Mouse (Mus musculus) adrenal gland, postnatal 36 days (tissue): Measurements from ENCODE around the gene Ces1e. TPM values are rescaled to one million over a fixed set of nuclear protein-coding genes. Genes with fewer than 3 reads are reported as not detected.
"Not testable (repeated sequence)": the region's sequence is repeated elsewhere in the genome, so short reads cannot be mapped to it uniquely, and the experiment has no call there.

Experiments used
- DNase-seq, 2 experiments: peaks; one replicate each; pipeline ENCODE4 v3.0.0; 2021; ENCODE audit warnings: mixed read lengths in 1 of 2
- long read RNA-seq, 2 experiments: library from polyadenylated mRNA; stranded (forward); transcript quantifications; one replicate each; pipeline ENCODE4 v2.0.0; 2021; ENCODE audit warnings: borderline sequencing depth in 2 of 2
- total RNA-seq, 2 experiments: library from RNA; stranded (reverse); gene quantifications; 2 replicates each; pipeline ENCODE4 v1.2.3; 2021

Ces1e gene
- total RNA-seq: not detected
- long read RNA-seq, experiment 1: 0 reads
- long read RNA-seq, experiment 2: 0 reads

DNA sequence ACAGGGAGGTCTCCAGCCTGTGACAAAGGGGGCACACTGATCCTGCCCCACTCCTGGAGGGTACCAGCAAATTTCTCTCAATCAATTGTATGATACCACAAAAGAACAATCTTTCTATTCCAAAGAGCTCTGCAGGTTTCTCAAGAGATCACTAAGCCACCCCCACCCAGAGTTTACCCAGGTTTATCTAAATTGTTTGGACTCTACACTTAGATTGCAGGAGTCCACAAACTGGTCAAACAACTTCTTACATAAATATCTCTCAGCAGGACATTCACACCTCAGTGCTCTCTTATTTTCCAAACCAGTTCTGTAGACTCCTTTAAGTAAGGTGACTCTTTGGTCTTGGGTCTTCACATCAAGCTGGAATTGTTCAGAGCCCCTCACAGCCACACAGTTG lies at the start of gene Ces1e:
Gene Ces1e (minus strand): TSS at position 174 of the 400 bp plus-strand sequence.
- DNase-seq: no peak

DNA sequence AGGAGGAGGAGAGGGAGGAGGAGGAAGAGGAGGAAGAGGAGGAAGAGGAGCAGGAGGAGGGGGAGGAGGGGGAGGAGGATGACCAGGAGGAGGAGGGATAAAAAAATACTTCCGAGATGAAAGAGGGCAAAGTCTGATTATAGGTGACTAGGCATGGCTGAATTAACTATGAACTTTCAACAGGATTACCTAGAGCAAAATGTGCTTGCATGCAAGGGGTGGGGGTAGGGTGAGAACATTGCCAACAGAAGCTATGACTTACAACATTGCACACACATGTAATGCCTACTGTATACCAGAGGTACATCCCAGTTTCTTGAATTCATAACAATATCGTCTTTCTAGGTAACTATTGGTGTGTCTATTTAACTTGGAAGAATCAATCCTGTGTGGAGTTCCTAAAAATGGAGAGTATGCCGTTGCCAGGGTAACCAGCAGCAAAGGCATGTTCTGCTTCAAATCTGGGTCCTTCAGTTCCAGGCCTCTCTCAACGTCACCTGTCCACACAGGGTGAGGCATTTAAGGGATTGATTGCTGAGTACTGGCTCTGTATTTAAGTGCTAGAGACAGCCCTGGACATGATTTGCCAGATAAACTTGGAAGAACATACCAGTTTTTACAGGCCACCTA lies 48.9 kb upstream of the Ces1e start:
- DNase-seq: no peak

DNA sequence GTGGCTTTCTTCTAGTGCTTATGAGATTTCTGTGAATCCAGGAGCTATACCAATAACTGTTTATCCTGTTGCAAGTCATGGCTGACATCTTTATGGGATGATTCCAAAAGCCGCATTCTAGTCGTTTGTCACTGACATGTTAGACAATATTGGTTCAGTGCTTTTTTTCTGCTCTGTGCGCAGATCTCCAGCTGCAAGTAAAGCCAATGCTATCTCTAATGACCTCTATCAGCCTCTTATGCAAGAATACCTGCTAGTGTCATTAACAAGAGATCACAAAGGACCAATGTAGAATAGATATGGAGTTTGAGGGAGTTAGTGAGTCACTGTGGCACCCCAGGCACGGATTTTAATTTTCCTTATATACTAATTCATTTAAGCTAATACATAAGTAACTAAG lies 45.2 kb upstream of the Ces1e start:
- DNase-seq: no peak

DNA sequence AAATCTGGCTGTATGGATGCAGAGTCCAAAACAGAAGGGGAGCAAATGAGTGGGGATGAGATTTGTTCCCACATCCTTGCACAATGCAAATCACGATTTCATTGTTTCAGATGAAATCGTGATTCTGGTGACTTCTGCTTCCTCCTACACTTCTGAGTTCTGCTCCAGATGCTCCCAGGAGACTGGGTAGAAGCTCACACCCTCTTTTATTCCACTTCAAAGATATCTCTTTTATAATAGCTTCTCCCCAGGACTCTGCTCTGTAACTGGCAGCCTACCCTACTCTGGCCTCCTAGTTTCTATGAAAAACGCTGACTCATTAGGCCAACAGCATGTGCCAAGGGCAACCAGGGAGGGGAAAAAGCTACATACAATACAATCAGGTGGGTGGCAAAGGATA lies 43.9 kb upstream of the Ces1e start:
- peak; percentile 18 to 52 for DNase-seq

DNA sequence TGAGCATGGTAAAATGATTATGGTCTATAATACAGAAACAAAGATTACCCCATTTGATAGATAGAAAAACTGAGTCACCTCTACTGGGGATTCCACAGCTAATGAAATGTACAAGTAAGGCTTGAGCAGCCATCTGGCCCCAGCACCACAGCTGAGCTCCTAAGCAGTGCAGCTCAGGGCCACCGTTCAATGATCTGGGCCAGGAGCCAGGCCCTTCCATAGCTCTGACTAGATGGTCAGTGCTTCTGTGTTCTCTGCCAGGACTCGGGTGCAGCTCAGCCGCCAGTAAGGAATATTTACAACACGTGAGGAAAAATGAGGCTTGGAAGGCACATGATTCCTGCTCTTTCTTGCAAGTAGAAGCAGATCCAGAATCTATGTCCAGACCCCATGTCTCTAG lies 43.3 kb upstream of the Ces1e start:
- DNase-seq: peak; percentile 76 to 85

DNA sequence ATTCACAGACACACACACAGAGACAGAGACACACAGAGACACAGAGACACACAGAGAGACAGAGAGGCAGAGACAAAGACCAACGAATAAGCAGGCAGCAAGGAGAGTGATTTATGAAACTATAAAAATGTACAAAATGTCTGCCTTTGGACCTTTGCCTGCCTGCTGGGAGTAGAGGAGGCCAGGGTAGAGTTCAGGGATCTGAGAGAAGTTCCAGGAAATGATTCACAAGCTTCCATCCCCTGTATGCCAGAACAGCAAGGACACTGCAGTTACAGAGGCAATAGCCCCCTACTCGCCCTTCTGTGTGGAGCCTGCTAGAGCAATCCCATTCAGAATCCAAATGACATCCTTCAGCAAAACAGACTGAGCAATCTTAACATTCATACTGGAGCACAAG lies 32.0 kb upstream of the Ces1e start:
- DNase-seq: no peak

DNA sequence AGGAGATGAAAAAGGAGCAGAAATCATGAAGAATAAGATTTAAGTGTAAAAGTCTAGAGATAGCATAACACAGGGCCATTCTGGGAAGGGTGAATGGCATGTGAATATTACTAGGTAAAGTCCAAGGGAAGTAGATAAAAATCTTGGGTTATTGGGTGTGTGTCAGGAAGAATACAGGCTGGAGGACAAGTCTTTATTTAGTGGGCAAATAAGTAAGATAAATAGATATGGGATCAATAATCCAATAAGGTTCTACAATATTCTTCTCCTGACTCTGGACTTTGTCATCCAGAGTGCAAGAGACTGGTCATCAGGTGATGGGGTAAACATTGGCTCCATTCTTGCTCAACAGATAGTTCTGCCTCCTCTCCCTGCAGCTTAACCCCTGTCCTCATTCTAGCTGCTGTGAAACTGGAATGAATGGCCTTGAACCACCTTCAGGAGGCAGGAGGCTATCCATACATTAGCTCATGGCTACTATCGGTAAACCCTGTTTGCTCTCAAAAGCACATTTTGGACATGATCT lies 23.0 kb upstream of the Ces1e start:
- no peak for DNase-seq

DNA sequence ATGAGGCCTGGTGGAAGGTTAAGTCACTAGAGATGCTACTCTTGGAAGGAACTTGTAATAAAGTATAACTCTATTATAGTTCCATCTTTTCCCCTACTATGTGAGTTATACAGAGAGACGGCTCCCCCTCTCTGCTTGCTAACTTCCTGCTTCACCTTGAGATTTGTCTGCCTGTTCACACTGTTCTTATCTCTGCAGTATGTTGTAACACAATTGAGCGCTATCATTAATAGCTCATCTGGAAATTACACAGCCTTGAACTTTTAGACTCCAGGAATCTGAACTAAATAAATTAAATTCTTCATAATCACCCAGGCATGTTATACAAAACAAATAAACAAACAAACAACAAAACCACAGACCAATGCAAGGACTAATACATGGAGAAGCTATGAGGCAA lies 16.6 kb upstream of the Ces1e start:
- DNase-seq: no peak

DNA sequence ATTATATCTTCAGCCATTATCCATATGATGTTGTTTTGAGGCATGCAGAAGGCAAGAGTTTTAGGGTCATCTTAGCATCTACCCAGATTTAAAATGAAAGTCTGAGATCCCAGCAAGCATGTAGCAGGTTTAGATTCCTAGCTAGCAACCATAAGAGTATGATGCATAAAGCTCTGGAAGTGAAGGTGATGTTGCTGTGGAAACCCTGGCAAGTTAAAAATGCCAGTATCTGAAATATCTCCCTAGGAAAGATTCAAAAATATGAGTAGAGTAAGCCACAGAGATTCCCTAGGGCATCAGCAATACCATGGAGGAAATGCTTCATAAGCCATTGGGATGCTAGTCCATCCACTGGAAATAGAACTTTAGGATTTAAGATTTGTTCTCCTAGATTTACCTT lies 10.5 kb upstream of the Ces1e start:
- DNase-seq: no peak

DNA sequence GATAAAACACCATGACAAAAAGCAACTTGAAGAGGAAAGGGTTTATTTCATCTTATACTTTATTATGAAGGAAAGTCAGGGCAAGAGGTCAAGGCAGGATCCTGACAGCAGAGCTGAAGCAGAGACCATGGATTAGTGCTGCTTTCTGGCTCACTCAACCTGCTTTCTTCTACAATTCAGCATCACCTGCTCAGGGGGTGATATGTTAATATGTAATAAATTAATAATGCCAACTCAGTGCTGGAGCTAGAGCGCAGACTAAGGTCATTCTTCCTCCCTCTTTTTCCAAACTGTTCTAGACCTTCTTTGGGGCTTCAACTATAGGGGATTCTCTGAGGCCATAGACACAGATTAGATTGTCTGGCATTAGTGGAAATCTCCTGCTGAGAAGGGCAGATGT lies 6.3 kb upstream of the Ces1e start:
- no peak for DNase-seq

DNA sequence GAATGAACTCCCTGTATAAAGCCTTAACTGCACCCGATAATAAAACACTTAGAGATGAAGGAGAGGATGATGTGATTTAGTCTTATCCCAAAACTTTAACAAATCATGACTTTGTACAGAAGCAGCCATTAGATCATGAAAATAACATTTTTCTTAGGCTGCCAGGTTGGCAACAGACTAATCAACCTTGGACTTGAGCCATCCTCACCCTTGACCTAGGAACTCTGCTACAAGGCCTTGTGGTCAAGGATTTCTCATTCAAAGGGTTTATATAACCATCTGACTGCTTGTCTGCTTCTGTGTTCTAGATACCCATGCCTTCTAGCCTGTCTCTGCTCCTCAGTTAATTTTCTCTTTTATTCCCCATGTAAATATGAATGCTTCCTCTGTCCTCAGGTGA lies 5.3 kb upstream of the Ces1e start:
- DNase-seq: peak; percentile 61 to 72

DNA sequence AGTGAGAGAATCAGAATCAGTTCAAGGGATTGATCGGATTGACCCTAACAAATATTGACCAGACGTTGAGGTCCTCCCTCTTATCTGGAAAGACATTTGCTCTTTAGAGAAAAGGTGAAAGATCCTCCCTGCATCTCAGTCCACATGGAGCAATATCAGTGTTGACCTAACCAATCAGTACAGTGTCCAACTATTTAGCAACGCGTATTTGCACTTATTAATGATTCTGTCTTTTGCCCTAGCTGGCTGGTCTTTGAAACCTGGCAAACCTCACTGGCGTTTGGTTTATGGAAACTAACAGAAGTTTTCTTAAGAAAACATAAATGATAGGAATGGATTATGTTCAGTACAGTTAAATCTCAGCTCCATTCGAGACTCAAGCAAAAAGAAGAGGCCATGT lies 4.6 kb upstream of the Ces1e start:
- no peak for DNase-seq

DNA sequence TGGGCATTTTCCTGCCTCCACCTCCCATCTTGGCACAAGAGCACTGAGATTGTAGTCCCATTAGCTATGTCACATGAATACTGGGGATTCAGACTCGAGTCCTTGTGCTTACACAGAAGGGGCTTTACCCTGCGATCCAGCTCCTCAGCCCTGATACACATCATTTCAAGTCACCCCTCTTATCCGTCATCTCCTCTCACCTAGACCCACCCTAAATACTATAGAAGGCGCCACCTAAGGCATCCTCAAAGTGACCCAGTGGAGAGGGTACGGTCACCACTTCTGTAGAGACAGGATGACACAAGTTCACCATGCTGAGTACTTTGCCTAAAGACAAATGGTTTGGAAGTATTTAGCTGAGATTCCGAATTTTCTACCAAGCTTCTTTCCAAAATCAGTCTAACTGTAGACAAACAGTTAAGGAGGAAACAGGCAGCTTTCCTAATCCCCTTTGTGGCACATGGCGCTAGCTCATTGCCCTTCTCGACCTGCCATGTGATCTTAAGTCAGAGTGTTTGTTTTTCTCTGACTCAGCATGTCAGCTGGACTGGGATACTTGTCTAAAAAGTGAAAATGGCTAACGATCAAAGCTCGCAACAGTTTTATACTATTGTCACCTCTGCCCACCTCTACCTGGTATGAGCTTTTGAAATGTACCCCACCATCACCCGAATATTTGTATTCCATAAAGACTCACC lies 597 bp downstream of the Ces1e start:
- peak; percentile 16 to 33 for DNase-seq

DNA sequence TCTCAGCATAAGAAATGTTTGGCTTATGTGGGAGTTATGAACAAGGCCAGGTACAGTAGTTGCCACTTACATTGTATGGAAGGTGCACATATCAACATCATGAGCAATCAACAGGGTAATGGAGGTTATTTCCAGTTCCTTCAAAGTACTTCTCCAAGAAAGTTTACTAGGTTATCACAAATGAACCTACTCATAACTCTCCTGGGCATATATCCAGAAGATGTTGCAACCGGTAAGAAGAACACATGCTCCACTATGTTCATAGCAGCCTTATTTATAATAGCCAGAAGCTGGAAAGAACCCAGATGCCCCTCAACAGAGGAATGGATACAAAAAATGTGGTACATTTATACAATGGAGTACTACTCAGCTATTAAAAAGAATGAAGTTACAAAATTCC lies 2.9 kb downstream of the Ces1e start:
- DNase-seq: not testable (repeated sequence)

DNA sequence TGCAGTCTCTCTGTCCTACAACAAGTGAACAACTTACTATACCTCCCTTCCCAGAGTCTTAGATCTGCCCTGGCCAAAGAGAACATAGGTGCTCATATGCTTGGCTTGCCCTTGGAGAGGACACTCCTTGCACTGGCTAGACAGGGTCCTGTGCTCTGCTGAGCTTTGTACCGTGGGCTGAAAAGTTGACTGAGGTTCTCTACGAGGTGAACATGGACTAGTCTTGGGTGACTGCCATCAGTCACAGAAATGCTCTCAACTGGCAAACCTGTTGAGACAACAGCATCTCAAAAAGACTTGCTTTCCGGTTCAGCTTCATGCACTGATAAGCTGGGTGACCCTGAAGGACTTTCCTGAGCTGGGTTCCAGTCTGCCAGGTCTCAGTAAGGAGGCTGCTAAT lies 7.5 kb downstream of the Ces1e start:
- no peak for DNase-seq

DNA sequence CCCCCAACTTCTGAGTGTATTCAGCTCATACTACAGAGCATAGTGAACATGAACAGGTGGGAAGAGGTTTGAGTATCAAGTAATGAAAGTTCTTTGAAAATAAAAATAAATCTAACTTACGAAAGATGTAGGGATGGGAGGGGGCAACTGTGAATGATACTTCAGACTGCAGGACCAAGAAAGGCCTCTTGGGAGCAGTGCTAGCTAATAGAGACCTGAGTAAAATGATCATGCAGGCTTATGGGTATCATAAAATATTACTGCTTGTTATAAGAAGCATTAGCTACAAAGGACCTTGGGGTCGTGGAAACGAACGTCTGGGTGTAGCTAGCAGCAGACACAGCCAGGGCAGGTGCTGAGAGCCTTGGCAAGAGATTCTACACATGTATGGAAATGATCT lies 11.6 kb downstream of the Ces1e start:
- DNase-seq: no peak

DNA sequence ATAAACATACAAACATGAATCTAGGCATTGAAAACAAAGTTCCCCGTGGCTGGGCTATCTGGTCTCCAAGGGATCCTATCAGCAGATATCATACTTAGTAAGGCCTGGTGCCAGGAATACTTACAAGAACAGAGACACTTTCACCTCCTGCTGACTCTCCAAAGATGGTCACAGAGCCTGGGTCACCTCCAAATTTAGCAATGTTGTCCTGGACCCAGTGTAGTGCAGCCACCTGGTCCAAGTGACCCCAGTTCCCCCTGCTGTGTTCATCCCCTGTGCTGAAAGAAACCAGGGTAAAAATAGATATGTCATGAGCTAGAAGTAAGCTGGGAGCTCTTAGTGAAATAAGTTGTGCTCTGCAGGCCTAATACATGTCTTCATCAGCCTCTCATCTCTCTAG lies 12.0 kb downstream of the Ces1e start:
- DNase-seq: no peak

DNA sequence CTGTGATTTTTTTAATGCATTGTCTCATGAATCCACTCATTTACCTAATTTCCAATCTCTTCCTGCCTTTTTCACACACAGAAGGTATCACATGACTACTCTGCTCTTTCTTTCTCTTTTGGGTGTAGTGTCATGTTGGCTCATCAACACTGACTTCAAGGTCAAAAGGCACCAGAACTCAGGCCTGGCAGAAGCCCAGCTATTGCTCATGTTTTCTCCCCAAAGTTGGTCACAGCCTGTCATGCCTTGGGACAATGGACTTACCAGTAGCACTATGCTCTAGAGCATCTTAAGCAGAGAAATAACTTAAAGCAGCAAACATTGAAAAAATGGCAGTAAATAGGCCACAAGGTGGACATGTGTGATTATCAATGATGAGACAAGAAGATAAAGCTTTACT lies 18.3 kb downstream of the Ces1e start:
- DNase-seq: peak; percentile 51 to 60

DNA sequence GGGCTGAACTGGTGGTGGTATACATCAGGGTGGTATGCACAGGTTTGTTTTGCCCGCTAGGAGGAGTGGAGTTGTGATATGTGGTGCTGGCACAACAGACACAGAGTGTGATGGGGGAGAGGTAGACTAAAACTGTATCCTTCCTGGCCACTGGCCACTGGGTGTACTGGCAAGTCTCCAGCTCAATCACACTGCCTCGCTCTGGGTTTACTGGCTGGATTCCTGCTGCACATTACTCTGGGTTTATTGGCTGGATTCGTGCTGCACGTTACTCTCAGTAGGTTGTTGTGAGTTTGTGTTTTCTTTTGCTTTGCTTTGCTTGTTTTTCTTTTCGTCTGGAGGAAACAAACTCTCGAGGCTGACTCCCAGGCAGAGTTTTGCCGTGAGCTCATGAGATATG lies 30.3 kb downstream of the Ces1e start:
- not testable (repeated sequence) for DNase-seq

DNA sequence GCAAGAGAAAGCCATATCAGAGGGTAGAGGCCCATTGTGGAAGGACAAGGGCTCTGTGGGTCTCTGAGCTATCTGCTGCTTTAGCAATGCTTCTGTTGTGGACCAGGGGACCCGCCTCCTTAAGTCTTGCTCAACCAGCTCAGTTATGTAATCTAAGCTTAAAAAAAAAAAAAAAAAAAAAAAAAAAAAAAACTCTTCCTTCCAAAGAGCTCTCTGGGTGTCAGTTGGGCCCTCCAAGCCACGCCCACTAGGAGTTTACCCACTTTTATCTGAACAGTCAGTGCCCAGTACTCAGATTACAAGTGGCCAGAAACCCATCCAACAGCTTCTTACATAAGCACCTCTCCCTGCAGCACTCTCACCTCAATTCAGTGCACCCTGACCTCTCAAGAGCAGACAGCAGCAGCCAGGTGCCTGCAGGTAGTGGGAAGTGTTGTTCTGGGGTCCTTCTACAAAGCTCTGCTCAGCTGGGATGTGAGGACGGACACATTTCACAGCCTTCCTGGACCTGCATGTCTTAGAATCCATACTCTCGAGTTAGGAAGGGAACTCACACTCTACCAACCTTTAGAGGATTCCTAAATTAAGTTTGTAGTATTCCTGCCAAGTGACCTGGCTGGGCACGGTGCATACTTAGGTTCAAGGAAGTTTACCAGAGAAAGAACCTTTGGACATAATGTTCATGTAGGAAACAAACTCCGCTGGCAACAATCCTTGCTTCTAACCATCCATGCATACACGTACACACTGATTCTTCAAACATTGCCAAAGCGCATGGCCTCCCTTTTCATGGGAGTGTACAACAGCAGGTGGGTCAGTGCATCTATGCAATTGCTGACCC lies 31.5 kb downstream of the Ces1e start, which contains the start of gene Ces1d:
Gene Ces1d (minus strand): TSS at position 154 of the 841 bp plus-strand sequence.
- DNase-seq: peak in 1 of 2 experiments; percentile 54

DNA sequence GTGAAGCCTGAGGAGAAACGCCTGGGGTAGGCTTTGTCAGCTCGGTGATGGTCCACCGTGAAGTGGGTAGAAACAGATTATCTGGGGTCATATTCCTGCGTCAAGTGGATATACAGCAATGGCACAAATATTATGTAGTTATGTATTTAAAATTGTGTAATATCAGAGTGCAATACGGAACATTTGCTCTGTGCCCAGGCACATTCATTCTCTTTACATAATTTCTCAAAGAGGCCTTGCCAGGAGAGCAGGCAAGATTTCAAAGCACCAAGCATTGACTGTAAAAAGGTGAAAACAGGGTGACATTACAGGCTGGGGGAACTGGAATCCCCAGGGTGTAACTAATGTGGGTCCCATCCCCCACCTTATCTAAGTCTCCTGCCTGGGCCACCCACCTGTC lies 33.0 kb downstream of the Ces1e start:
- no peak for DNase-seq

DNA sequence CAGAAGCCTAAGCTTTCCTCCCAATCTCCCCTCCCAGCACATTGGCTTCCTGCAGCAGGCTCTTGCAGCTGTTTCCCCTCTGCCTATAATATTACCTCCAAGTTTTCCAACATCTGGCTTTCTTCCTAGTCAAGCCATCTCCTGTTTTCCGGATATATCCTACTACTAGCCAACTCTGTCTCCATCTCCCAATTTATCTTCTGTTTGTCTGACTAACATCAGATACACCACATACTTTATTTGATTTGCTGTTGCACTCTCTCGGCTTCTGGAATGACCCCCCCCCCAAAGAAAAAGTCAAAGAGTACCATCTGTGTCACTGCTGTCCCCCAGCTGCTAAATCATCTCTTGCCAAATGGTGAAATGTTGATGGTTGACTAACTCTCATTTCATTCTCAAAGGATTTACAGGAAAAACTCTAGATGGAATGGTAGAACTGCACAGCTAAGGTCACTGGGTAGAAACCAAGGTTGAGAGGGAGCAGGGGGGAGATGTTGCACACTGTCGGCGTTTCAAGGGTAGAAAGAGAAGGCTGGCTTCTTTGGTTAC lies 48.8 kb downstream of the Ces1e start:
- no peak for DNase-seq

DNA sequence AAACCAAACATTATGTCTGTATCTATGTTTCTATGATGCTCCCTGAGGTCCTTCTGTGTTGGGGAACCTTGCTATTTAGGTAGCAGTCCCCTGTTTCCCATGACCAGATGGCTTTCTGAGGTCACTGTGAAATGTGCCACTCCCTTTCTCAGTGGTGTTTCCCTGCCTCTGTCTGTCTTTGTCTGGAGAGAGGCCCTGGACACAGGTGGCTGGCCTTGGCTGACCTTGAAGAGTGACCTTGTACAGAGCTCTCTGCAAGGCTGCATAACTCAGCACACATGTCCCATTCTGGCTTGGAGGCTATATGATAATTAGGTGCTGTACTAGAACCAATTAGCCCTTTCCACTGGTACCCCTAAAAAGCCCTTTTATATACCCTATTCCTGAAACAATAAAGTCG lies 52.8 kb downstream of the Ces1e start:
- DNase-seq: no peak
